Mouse (Mus musculus) cerebellum, adult 9-11 months (tissue): Measurements from ENCODE around the gene Trir.

Experiments
- DNase-seq: peaks from one replicate; pipeline ENCODE4 v3.0.0; 2022

The Trir gene

DNA sequence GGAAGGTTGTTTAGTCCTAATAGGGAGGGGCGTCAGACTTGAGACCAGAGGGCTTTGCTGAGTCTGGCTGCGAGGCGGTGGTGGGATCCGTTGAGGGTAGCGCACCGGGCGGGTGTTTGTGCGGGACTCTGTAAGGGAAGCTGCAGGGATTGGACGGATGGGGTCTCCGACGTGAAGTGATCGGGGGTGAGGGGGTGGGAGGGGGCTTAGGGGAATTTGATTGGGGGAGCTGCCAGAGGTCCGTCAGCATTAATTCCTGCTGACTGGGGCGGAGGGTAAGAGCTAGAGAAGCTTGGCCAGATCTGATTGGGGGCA is 10.7 kb downstream of the Trir start:
- no peak for DNase-seq

DNA sequence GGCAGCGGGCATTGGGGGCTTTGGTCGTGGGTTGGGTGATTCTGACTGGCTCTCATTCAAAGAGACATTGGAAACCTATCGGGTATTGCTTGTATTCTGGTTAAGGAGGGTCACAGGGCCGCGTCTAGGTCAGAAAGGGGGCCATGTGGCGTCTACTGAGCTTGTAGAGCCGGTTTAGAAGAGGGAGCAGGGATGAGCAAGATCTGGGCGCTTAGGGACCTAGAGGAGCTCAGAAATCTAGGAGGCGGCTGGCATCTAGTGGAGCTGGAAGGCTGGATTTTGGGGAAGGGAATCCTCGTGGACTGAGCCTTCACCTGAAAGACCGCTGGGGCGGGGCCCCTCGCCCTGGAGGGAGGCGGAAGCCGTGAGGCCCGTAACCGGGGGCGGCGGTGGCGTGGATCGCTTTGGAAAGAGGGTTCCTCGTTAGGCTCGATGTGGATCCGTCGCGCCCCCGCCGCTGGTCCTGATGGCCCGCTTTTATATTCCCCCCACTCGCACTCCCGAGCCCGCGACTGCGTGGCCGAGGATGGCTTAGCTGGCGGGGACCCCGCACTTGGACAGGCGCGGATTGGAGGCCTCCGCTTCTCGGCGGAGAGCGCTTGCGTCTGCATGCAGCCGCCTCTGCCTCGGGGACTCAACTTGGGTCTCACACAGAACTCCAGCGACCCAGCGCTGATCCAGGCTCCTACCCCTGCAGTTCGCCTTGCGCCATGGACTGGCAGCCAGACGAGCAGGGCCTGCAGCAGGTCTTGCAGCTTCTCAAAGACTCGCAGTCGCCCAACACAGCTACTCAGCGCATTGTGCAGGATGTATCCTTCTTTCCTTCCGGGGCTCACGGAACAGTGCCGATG is 11.3 kb downstream of the Trir start:
- DNase-seq = peak; percentile 68

DNA sequence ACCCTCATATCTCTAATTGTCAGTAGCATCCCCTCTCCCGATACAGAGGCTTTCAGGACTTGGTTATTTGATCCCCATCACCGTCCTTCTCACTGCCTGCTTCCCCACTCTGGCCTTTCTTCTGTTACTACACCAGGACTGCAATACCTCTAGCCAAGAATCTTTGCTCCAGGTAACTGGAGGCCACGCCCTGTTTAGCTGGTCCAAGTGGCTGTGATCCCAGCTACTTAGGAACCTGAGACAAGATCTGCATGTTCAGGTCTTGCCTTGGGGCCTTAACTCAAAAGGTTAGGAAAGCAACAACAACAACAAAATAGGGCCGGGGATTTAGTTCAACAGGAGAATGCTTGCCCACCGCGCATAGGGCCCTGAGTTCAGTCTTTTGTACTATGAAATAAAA is 17.0 kb downstream of the Trir start:
- no peak for DNase-seq

DNA sequence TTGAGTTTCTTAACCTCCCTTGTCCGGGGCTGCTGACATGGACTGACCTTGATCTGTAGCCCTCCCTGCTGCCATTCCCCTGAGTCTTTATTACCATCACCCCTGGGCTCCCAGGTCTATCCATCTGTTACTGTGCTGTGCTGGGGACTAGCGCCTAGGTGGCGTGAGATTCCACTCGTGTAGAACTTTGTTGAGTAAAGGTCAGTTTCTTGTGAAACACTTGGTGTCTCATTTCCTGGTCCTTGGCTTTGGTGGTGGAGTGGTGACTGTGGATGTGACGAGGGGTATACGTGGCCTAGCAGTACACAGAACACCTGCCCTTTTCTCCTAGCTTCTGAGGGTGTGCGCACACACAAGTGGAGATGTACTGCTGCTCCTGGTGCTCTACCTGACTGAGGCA is 30.7 kb downstream of the Trir start:
- DNase-seq = no peak

DNA sequence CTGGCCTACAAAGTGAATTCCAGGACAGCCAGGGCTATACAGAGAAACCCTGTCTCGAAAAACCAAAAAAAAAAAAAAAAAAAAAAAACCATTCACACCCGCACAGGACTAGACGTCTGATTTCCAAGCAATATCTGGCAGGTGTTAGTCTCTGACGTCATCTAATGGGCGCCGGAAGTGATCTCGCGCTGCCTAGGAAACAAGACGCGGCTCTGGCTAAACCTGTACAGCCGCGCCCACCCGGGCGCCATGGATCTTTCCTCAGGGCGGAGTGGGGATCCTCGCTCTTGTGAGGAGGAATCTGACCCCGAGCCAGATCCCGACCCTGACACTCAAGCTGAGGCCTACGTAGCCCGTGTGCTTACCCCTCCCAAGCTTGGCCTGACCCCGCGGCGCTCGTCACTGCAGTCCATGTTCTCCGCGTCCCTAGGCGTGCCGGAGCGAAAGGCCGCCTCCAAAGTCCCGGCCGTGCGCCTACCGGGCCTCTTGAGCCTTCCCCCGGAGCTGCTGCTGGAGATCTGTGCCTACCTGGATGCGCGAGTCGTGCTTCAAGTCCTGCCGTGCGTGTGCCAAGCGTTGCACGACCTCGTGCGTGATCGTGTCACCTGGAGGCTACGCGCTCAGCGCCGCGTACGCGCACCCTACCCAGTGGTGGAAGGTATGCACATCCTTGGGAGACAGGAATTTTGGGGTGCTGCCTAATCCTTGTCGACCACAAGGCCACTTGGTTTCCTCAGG is 33.4 kb downstream of the Trir start, which contains the start of gene Fbxw9:
Gene Fbxw9, plus strand, starts transcription at position 177 of the 738 bp plus-strand sequence.
- DNase-seq = peak; percentile 91

DNA sequence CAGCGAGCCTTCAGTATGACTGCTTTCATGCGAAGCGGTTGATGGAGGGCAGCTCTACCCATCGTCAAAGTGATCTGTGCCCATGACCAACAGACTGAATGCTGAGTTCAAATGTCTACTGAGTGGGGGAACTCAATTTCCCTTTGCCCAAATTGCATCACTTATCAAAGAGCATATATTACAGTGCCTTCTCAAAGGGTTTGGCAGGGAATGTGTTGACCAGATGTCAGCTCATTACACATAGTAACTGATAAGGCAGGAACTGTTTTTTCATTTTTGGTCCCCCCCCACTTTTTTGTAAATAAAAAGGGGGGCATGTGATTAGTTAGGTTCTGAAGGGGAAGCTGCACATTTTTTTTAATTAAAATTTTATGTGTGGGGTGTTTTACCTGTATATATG is 36.0 kb downstream of the Trir start:
- no peak for DNase-seq

DNA sequence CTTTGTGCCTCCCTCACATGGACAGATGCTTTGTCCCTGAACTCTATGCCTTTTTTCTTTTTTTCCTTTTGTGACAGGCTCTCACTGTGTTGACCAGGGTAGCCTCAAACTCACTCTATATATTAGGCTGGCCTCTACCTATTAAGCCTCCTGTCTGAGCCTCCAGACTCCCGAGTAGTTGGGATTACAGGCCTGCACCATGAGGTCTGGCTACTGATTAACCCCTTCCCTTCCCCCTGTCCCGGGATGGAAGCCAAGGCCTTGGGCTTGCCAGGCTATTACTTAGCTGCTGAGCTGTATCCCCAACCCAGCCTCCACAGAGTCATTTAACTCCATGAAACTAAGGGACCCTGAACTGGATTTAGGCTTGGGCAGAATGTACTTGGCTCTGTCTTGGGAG is 38.6 kb downstream of the Trir start:
- no peak for DNase-seq

DNA sequence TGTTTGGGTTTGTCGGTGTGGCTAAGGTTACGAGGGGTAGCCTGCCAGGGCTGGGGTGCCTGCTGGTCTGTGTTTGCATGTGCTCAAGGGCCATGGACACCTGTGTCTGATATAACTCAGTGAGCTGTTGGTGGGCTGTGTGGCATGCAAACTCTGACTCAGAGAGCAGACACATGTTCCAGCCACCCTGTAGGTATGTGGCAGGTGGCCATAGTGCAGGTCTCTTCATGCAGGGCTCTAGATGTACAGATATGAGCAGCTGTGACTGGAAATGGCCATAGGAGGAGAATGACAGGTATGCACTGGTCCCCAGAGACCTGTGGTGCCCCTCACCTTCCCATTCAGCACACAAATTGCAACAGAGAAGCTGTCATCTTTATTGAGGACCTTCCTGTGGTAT is 40.5 kb downstream of the Trir start:
- no peak for DNase-seq

DNA sequence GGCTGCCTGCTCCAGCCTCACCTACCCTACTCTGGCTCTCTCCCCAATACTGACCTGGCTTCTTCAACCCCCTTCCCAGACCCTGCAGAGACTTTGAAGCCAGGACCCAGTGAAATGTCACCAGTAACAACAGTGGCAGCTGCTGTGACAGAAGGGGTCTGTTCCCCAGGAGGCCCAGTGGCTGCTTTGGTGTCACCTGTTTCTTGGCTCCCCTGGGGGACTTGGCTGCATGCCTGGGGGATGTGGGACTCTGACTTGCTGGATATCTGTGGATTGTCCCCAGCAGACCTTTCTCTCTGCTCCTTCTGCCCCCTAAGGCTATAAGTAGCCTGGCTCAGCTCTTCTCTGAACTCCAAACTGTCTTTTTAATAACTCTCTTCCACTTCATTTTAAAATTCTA is 41.4 kb downstream of the Trir start, which contains the start of gene Gm5741:
Gene Gm5741, minus strand, starts transcription at position 1 of the 400 bp plus-strand sequence.
- DNase-seq = no peak

DNA sequence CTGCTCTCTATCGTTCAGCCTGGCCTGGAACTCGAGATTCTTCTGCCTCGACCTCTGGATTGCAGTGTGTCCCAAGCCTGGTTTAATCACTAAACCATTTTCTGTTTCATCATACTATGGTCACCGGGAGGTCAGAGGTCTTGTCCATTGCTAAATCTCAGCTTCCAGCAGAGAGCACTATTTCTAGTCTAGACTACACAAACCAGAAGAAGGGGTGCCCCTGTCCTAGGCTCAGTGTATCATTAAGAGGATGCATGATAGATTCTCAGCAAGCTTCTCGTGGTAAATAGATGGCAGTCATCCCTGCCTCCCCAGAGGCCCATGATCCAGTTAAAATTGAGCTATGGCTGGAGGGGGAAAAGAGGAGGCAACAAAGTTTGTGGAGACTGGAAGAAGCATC is 44.4 kb downstream of the Trir start:
- no peak for DNase-seq

DNA sequence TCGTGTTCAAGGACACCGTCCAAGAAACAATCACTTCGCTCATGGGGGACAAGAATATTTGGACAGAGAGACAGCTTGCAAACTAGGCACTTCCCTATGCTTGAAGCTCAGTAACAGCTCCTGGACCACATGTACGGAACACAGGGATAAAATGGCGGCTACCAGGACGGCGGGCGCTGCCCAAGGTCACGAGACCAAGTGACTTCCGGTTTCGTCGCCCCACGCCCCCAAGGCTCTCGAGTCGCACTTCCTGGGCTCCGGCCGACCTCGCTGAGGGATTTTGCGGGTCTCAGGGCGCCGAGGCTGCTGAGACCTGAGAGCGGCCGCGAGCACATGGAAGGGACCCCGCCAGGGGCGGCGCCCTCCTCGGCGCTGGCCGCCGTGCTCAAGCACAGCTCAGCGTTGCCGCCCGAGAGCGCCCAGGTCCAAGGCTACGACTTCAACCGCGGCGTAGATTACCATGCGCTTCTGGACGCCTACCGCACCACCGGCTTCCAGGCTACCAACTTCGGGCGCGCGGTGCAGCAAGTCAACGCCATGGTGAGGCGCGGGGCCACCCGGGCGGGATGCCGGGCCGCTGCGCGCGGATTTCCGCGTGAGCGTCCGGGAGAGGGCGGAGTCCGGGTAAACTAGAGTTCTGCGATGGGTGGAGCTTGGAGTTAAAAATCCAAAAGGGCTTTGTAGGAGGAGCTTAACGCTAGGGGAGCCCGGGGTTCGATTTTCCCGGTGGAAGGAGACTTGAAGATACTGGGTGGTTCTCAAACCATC is 45.1 kb downstream of the Trir start, which contains the start of gene Dhps:
Gene Dhps, plus strand, starts transcription at position 244 of the 768 bp plus-strand sequence.
- DNase-seq = peak; percentile 92

DNA sequence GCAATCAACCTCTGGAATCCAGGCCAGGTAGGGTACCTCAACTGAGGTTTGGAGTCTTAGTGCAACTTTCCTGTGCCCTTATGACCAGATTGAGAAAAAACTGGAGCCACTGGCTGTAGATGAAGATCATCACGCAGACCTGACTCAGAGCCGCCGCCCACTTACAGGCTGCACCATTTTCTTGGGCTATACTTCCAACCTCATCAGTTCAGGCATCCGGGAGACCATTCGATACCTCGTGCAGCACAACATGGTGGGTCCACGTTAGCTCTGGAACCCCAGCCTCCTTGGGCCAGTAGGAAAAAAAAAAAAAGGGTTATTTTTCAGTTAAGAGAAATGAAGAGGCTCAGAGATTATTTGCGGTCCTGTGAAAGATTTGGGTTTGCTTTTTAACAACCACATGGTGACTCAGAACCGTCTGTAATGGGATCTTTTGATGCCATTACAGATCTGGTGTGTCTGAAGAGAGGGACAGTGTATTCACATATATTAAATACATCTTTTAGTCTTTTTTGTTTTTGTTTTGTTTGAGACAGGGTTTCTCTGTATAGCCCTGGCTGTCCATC is 45.8 kb downstream of the Trir start:
- DNase-seq = no peak

DNA sequence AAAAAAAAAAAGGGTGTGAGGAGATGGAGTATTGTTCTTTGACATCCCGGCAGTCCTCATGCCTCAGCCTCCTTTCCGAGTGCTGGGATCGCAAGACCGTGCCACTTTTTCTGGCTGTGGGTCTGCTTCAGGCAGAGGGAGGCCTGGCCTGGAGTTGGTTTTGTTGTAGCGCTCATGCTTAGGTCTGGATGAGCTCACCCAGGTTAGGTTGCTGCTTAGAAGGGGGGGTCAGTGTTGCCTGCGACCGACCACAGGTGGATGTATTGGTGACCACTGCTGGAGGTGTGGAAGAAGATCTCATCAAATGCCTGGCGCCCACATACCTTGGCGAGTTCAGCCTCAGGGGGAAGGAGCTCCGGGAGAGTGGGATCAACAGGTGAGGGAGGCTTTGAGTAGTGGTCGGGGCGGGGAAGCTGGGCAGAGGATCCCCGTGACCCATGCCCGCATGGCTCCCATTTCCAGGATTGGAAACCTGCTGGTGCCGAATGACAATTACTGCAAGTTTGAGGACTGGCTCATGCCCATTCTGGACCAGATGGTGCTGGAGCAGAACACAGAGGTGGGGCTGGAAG is 46.5 kb downstream of the Trir start:
- DNase-seq = no peak

DNA sequence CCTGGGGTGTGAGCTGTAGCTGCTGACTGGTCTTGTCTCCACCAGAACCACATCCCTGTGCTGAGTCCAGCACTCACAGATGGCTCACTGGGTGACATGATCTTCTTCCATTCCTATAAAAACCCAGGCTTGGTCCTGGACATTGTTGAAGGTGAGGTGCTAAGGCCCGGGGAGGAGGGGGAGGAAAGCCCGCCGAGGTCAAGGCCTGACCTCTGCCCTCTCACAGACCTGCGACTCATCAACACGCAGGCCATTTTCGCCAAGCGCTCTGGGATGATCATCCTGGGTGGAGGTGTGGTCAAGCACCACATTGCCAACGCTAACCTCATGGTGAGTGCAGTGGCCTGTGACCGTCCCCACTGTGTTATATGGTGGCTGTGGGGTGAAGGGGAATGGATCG is 47.5 kb downstream of the Trir start:
- no peak for DNase-seq

DNA sequence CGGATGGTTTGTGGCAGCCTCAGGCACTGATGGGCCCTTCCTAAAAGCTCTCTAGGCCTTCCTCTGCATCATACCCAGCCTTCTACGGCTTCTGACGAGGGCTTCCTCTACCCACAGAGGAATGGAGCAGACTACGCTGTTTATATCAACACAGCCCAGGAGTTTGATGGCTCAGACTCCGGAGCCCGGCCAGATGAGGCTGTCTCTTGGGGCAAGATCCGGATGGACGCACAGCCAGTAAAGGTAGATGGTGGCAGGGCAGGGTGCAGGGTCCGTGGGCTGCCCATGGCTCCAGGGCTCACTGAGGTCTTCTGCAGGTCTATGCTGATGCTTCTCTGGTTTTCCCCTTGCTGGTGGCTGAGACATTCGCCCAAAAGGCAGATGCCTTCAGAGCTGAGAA is 48.0 kb downstream of the Trir start:
- DNase-seq = no peak

DNA sequence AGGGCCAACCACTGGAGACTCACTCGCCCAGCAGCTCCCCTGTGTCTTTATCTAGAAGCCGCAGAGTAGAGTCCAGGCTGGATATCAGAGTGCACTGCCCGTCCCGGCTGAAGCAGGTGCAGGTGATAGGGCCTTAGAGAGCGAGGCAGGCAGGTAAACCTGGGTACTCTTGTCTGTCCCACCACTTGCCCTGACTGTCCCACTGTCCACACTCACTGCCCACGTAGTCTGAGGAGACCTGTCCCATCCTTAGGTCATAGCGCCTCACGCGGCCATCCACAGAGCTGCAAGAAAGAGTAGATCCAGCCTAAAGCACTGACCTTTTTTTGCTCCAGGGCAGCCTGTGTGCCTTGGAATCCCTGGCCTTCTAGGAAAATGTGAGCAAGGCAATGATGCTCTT is 49.4 kb downstream of the Trir start:
- peak; percentile 53 for DNase-seq

DNA sequence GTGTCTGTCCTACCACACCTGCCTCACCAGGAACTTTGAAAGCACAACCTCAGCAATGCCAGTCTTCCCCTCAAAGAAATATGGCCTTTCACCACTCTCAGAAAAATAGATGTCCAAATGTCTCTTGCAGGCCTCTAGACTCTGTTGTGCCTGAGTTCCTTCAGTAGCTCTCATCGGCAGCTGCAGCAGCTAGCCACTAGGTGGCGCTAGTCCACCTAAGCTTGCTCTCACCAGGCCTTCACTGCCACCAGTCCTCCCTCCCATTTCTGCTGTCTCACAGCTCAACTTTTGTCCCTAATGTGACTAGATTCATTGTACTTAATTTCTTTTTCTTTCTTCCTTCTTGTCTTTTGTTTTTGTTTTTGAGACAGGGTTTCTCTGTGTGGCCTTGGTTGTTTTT is 50.4 kb downstream of the Trir start:
- DNase-seq = peak; percentile 79
